8 mouse cellular contexts compared by ENCODE assay signal in the genomic region with DNA sequence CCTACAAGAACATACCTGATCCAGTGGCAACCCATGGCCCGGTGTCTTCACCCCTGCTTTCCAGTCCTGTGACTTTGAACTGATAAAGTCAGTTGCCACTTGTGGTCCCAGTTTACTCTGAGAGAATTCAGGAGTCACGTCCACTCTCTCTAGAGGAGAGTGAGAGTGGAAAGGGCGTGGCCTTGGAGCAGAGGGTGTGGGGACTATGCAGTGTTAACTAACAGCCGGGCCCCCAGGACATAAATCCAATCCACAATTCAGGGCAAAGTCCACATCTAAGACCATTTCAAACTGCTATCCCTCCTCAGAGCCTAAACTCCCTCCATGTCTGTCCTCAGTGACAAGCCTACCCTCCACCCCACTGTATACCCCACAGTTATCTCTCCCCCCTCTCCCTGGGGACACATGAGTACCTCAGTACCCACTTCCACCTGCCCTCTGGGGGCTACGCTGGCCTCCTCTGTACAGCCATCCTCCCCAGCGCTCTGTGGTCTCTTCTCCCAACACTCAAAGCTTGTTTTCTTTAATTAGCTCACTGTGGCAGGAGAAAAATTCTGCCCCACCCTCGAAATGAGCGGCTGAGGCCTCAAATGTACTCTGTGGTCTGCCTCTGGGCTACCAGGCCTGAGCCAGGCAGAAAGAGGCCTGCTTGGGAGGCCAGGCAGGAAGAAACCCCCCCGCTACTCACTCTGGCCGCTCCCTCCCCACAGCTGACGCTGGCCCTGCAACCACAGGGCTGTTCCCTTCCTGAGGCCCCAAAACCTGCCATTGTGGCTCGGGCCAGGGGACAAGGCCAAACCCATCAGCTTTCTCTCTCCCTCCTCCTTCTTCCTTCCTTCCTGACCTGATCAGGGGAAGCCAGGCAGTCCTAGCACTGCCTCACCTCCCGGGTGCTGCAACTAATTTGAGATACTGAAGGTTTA. TPM values are rescaled to one million over a fixed set of nuclear protein-coding genes. Genes with fewer than 3 reads are reported as not detected.
DNase-seq lines count a peak whose midpoint lies in the region; ATAC-seq and TF ChIP-seq lines count a peak whose summit lies in the region.

No protein-coding gene starts in this region.

- TF ChIP-seq CTCF in G1E (IDR thresholded peaks at IDR 0.05; ENCODE audit: low read depth, low read length), result no peak

- H3K9ac ChIP-seq in limb, embryonic 15.5 days, result no peak overlapping the region

- WGBS in heart, embryonic 10.5 days, result 32% methylated on average over 13 of the region's 13 CpGs
- 42% methylated on average over 13 of the region's 13 CpGs for WGBS in limb, embryonic 15.5 days

- H3K4me3 ChIP-seq in G1E (ENCODE audit: low read depth, low read length), result no peak overlapping the region
- H3K4me3 ChIP-seq in heart, embryonic 10.5 days, result no peak overlapping the region; the same call in none of the 2 replicates
- no peak overlapping the region for H3K4me3 ChIP-seq in limb, embryonic 15.5 days

- no peaks in the 10 kb centered on the region for H3K36me3 ChIP-seq in G1E (replicated peaks)
- peaks cover 4% of the 10 kb centered on the region; the same call in 1 of the 2 replicates for H3K36me3 ChIP-seq in heart, embryonic 10.5 days
- H3K36me3 ChIP-seq in limb, embryonic 15.5 days, result 0 out of 2 replicates have a peak, but pooled peaks cover 6% of the 10 kb centered on the region

- H3K27me3 ChIP-seq in G1E (ENCODE audit: insufficient read depth, low read length), result peaks cover 2% of the 10 kb centered on the region; the same call in 1 of the 2 replicates
- no peaks in the 10 kb centered on the region for H3K27me3 ChIP-seq in heart, embryonic 10.5 days (ENCODE audit: insufficient read depth, poor library complexity, severe bottlenecking)
- H3K27me3 ChIP-seq in limb, embryonic 15.5 days, result no peaks in the 10 kb centered on the region

- peaks cover 5% of the 10 kb centered on the region for H3K4me1 ChIP-seq in G1E (ENCODE audit: insufficient read depth, low read depth, low read length)
- peaks cover 91% of the 10 kb centered on the region for H3K4me1 ChIP-seq in heart, embryonic 10.5 days
- peaks cover 51% of the 10 kb centered on the region for H3K4me1 ChIP-seq in limb, embryonic 15.5 days

- no peak overlapping the region for H3K4me2 ChIP-seq in limb, embryonic 15.5 days

- DNase-seq in embryo, embryonic 11 days, result peak; percentile 30
- DNase-seq in embryo, embryonic 10.5 days (ENCODE audit: low spot score), result no peak
- peak; percentile 8 for DNase-seq in G1E (ENCODE audit: low spot score)
- DNase-seq in heart, embryonic 10.5 days (ENCODE audit: low spot score), result no peak
- DNase-seq in spleen, postnatal 36 days (ENCODE audit: low spot score in 2 of 2), result peak; percentile 67 to 70
- DNase-seq in c-Kit-positive CD71-positive TER-119-positive erythroid progenitor cells, embryonic 14.5 days (ENCODE audit: low spot score), result no peak

- no peaks in the 10 kb centered on the region for H3K9me3 ChIP-seq in G1E (replicated peaks)
- H3K9me3 ChIP-seq in heart, embryonic 10.5 days, result no peaks in the 10 kb centered on the region
- H3K9me3 ChIP-seq in limb, embryonic 15.5 days, result no peaks in the 10 kb centered on the region

- peak; percentile 59 for ATAC-seq in G1E (ENCODE audit: extremely low read depth, insufficient number of reproducible peaks, low FRiP score, poor library complexity, severe bottlenecking)
- peak; percentile 61 for ATAC-seq in limb, embryonic 15.5 days (ENCODE audit: insufficient number of reproducible peaks, low FRiP score, low TSS enrichment, low read depth)
- ATAC-seq in cerebellum, adult (ENCODE audit: insufficient number of reproducible peaks, low FRiP score, low TSS enrichment), result no peak

- H3K27ac ChIP-seq in heart, embryonic 10.5 days, result peak overlapping the region; percentile 89
- peak overlapping the region; percentile 71 for H3K27ac ChIP-seq in limb, embryonic 15.5 days

RNA-seq across cellular contexts. Expression of a gene that starts 31.4 kb away (rescaled TPM):
- total RNA-seq in G1E (2014; fragmentation: Nextera tagmentation) (1.2 and 2.2 TPM in 2 replicates), G1E (2017) (3.2 and 4.8 TPM in 2 replicates)
- polyA plus RNA-seq in G1E (2012), result 0.69 and 0.87 TPM in 2 replicates
- 15.2 and 20.0 TPM in 2 replicates for polyA plus RNA-seq in heart, embryonic 10.5 days (2016; fragmentation: Nextera tagmentation; extraction: Ambion mirVana)
- 22.9 and 28.9 TPM in 2 replicates for polyA plus RNA-seq in limb, embryonic 15.5 days (2015; fragmentation: Nextera tagmentation; extraction: Ambion mirVana)

Comparison
In these comparisons a context has a peak if more than half of its experiments do, and no peak if none do; other contexts are left out.
1. DNase-seq: peak in embryo, embryonic 11 days (single experiment), G1E (single experiment) and spleen, postnatal 36 days (2 of 2); none in embryo, embryonic 10.5 days (single experiment), heart, embryonic 10.5 days (single experiment) and c-Kit-positive CD71-positive TER-119-positive erythroid progenitor cells, embryonic 14.5 days (single experiment).